Mouse (Mus musculus) intestine, embryonic 14.5 days (tissue): ENCODE measurements around the gene Sp7. TPM values are rescaled to one million over a fixed set of nuclear protein-coding genes. Genes with fewer than 3 reads are reported as not detected.

Source experiments
- ATAC-seq: fragments of 200-750 bp; cut with Nextera tagmentation; replicated peaks from 2 replicates; pipeline ENCODE4 v1.8.0; 2017; ENCODE audit warnings: low read depth, moderate number of reproducible peaks, moderate TSS enrichment, moderate library complexity; ENCODE audit not compliant: low FRiP score, low TSS enrichment
- DNase-seq: peaks from one replicate; pipeline ENCODE4 v3.0.0-alpha.2; 2018; ENCODE audit warnings: low spot score
- H3K27ac ChIP-seq: fragments of 300-500 bp; sonication (generic); 2 replicates; pipeline ENCODE4 v1.5.1; 2014; ENCODE audit warnings: low read depth, mild to moderate bottlenecking, control low read depth
- H3K27me3 ChIP-seq: fragments of 300-500 bp; sonication (generic); replicated peaks from 2 replicates; pipeline ENCODE4 v1.6.1; 2014; ENCODE audit warnings: low read length, control low read depth; ENCODE audit not compliant: control insufficient read depth, insufficient read depth
- H3K36me3 ChIP-seq: fragments of 300-500 bp; sonication (generic); 2 replicates; pipeline ENCODE4 v1.6.1; 2014; ENCODE audit warnings: low read length, control low read depth; ENCODE audit not compliant: control insufficient read depth, insufficient read depth
- H3K4me1 ChIP-seq: fragments of 300-500 bp; sonication (generic); replicated peaks from 2 replicates; pipeline ENCODE4 v1.6.1; 2014; ENCODE audit warnings: low read length, control low read depth, mixed read lengths; ENCODE audit not compliant: control insufficient read depth, insufficient read depth
- H3K4me2 ChIP-seq: fragments of 300-500 bp; sonication (generic); 2 replicates; pipeline ENCODE4 v1.6.1; 2014; ENCODE audit warnings: low read length
- H3K4me3 ChIP-seq: fragments of 300-500 bp; sonication (generic); 2 replicates; pipeline ENCODE4 v1.5.1; 2014; ENCODE audit warnings: low read depth, low read length, control low read depth, mixed read lengths
- H3K9ac ChIP-seq: fragments of 300-500 bp; sonication (generic); 2 replicates; pipeline ENCODE4 v1.6.1; 2014; ENCODE audit warnings: mild to moderate bottlenecking, low read length
- H3K9me3 ChIP-seq: fragments of 300-500 bp; sonication (generic); 2 replicates; pipeline ENCODE4 v1.6.1; 2016; ENCODE audit warnings: low read length, control low read depth; ENCODE audit not compliant: control insufficient read depth
- WGBS: fragments of 180-500 bp; shearing (Covaris S2); extraction: QIAGEN DNeasy Blood & Tissue Kit; methylation state at CpG from one replicate; pipeline ENCODE4 v1.1.7; 2014; 5-methylcytosine and 5-hydroxymethylcytosine counted together
- polyA plus RNA-seq: library from polyadenylated mRNA; unstranded; fragments of >200 nt; fragmentation: Nextera tagmentation; extraction: Ambion mirVana; gene quantifications from 2 replicates; pipeline ENCODE4 v1.2.1, GENCODE M21; 2014

Sp7 gene
- polyA plus RNA-seq, 1 experiment from 2014 or later = 1.2 TPM

- Histone ChIP-seq H3K4me2 (peak overlapping the region; percentile 77; the same call in 1 of the 2 replicates), H3K27me3 (no peaks in the 10 kb centered on the region), H3K9me3 (no peaks in the 10 kb centered on the region), H3K27ac (no peak overlapping the region), H3K36me3 (peaks cover 58% of the 10 kb centered on the region), H3K4me3 (no peak overlapping the region), H3K4me1 (peaks cover 7% of the 10 kb centered on the region), H3K9ac (no peak overlapping the region)
- ATAC-seq (no peak), DNase-seq (no peak)
- WGBS = 70% methylated on average over 12 of the region's 12 CpGs
Measured at GRCm38 (mm10) chr15:102324654-102325473, 42.1 kb downstream of the Sp7 start.

GRCm38 (mm10) chr15:102316263-102316662 lies 50.7 kb downstream of the Sp7 start:
- no peaks in the 10 kb centered on the region for H3K27me3 ChIP-seq
- H3K27ac ChIP-seq = no peak overlapping the region
- H3K36me3 ChIP-seq = peaks cover 87% of the 10 kb centered on the region
- H3K9ac ChIP-seq = no peak overlapping the region
- no peak overlapping the region for H3K4me3 ChIP-seq
- no peaks in the 10 kb centered on the region for H3K9me3 ChIP-seq
- DNase-seq (peak; percentile 67), ATAC-seq (no peak)
- H3K4me1 ChIP-seq = no peaks in the 10 kb centered on the region
- H3K4me2 ChIP-seq = no peak overlapping the region
- WGBS = 86% methylated on average over 6 of the region's 6 CpGs

GRCm38 (mm10) chr15:102315292-102315691 lies 51.7 kb downstream of the Sp7 start:
- no peak overlapping the region for H3K4me2 ChIP-seq
- no peaks in the 10 kb centered on the region for H3K9me3 ChIP-seq
- DNase-seq (no peak), ATAC-seq (no peak; the same call in 1 of the 2 replicates)
- no peaks in the 10 kb centered on the region for H3K4me1 ChIP-seq
- no peaks in the 10 kb centered on the region for H3K27me3 ChIP-seq
- peaks cover 82% of the 10 kb centered on the region for H3K36me3 ChIP-seq
- no peak overlapping the region for H3K4me3 ChIP-seq
- H3K27ac ChIP-seq = no peak overlapping the region
- H3K9ac ChIP-seq = no peak overlapping the region
- WGBS = 92% methylated on average over 8 of the region's 8 CpGs

GRCm38 (mm10) chr15:102311489-102311888 lies 55.5 kb downstream of the Sp7 start:
- H3K9me3 ChIP-seq = no peaks in the 10 kb centered on the region
- H3K4me2 ChIP-seq = no peak overlapping the region
- H3K27me3 ChIP-seq = no peaks in the 10 kb centered on the region
- DNase-seq = no peak
- peaks cover 81% of the 10 kb centered on the region for H3K36me3 ChIP-seq
- no peak for ATAC-seq
- no peak overlapping the region for H3K4me3 ChIP-seq
- H3K4me1 ChIP-seq = no peaks in the 10 kb centered on the region
- no peak overlapping the region for H3K9ac ChIP-seq
- H3K27ac ChIP-seq = no peak overlapping the region

- Histone ChIP-seq H3K9ac (no peak overlapping the region), H3K4me1 (no peaks in the 10 kb centered on the region), H3K4me3 (no peak overlapping the region), H3K27me3 (no peaks in the 10 kb centered on the region), H3K4me2 (no peak overlapping the region), H3K27ac (no peak overlapping the region), H3K9me3 (no peaks in the 10 kb centered on the region), H3K36me3 (peaks cover 81% of the 10 kb centered on the region)
- ATAC-seq = no peak
- 46% methylated on average over 10 of the region's 10 CpGs for WGBS
- peak; percentile 62 for DNase-seq
Measured at GRCm38 (mm10) chr15:102310074-102310845, 56.7 kb downstream of the Sp7 start.

GRCm38 (mm10) chr15:102308717-102309116 lies 58.3 kb downstream of the Sp7 start:
- 85% methylated on average over 9 of the region's 9 CpGs for WGBS
- H3K9ac ChIP-seq = no peak overlapping the region
- H3K4me3 ChIP-seq = no peak overlapping the region
- H3K27ac ChIP-seq = no peak overlapping the region
- ATAC-seq = no peak
- no peak overlapping the region for H3K4me2 ChIP-seq
- no peaks in the 10 kb centered on the region for H3K27me3 ChIP-seq
- DNase-seq = no peak
- H3K9me3 ChIP-seq = no peaks in the 10 kb centered on the region
- no peaks in the 10 kb centered on the region for H3K4me1 ChIP-seq
- H3K36me3 ChIP-seq = peaks cover 82% of the 10 kb centered on the region

Other genes with a start within 250 kb of the Sp7 start
- 14.4 and 16.1 TPM in 2 replicates for gene Spryd3, start 230.9 kb downstream of the Sp7 start, polyA plus RNA-seq
- gene Igfbp6, start 222.8 kb downstream of the Sp7 start, polyA plus RNA-seq = 8.8 and 10.4 TPM in 2 replicates
- gene Soat2, start 216.7 kb downstream of the Sp7 start, polyA plus RNA-seq = 3.0 and 4.7 TPM in 2 replicates
- gene Zfp740, start 163.9 kb downstream of the Sp7 start, polyA plus RNA-seq = 47.0 and 55.3 TPM in 2 replicates
- gene Csad, start 162.5 kb downstream of the Sp7 start, polyA plus RNA-seq = 52.3 and 53.6 TPM in 2 replicates
- 13.3 and 13.5 TPM in 2 replicates for gene Itgb7, start 135.2 kb downstream of the Sp7 start, polyA plus RNA-seq
- gene Rarg, start 109.7 kb downstream of the Sp7 start, polyA plus RNA-seq = 16.4 and 17.1 TPM in 2 replicates
- 0.11 and 0.19 TPM in 2 replicates for gene Gm9918, start 96.6 kb downstream of the Sp7 start, polyA plus RNA-seq
- gene Mfsd5, start 87.7 kb downstream of the Sp7 start, polyA plus RNA-seq = 65.3 and 67.1 TPM in 2 replicates
- gene Espl1, start 70.9 kb downstream of the Sp7 start, polyA plus RNA-seq = 28.0 and 33.0 TPM in 2 replicates
- 450 and 456 TPM in 2 replicates for gene Pfdn5, start 41.1 kb downstream of the Sp7 start, polyA plus RNA-seq
- 104 and 120 TPM in 2 replicates for gene Myg1, start 35.5 kb downstream of the Sp7 start, polyA plus RNA-seq
- gene Aaas, start 16.4 kb downstream of the Sp7 start, polyA plus RNA-seq = 64.1 and 71.2 TPM in 2 replicates
- gene Sp1, start 39.0 kb upstream of the Sp7 start, polyA plus RNA-seq = 14.4 and 15.8 TPM in 2 replicates
- 0.81 and 0.97 TPM in 2 replicates for gene Amhr2, start 78.2 kb upstream of the Sp7 start, polyA plus RNA-seq
- 132 and 141 TPM in 2 replicates for gene Prr13, start 91.8 kb upstream of the Sp7 start, polyA plus RNA-seq
- gene Pcbp2, start 103.4 kb upstream of the Sp7 start, polyA plus RNA-seq = 275 and 289 TPM in 2 replicates
- 3.4 TPM in 1 of 2 replicates, not detected in the other for gene Gm10337, start 136.5 kb upstream of the Sp7 start, polyA plus RNA-seq
- 13.5 and 14.9 TPM in 2 replicates for gene Map3k12, start 149.9 kb upstream of the Sp7 start, polyA plus RNA-seq
- gene Tarbp2, start 151.0 kb upstream of the Sp7 start, polyA plus RNA-seq = 105 TPM in 2 replicates
- 1.5 and 2.2 TPM in 2 replicates for gene Npff, start 157.8 kb upstream of the Sp7 start, polyA plus RNA-seq